Mouse (Mus musculus): ENCODE measurements around the gene Chst1. TPM values are rescaled to one million over a fixed set of nuclear protein-coding genes. Genes with fewer than 3 reads are reported as not detected.
A peak's percentile ranks its signal among the peaks of the same experiment; 100 is the strongest.

Gene Chst1
- polyA plus RNA-seq, 1 experiment from 2014 or later, result 5.2 TPM

DNA sequence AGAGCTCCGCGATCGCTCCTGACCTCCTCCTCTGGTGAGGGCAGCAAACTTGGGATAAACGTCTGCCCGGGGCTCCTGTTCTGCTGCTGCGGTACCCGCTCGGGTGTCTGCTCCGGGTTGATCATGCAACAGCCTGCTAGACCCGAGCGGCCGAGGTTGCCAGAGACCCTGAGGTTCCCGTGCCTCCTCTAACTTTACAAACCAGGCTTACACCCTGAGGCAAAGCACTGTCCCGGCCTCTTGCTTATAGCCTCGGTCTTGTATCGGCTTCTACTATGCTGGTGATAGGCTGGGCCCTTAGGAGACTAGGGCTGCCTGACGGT is 802 bp downstream of the Chst1 start:
- no peak overlapping the region for H3K27ac ChIP-seq (ENCODE audit: low read length)
- peak overlapping the region; percentile 23; the same call in 1 of the 2 replicates for H3K9ac ChIP-seq (replicated peaks; ENCODE audit: low read depth)
- peak overlapping the region; percentile 87 for H3K4me2 ChIP-seq (replicated peaks; ENCODE audit: low read depth, low read length)
- TF ChIP-seq CTCF (IDR thresholded peaks at IDR 0.05) (no peak), EP300 (IDR thresholded peaks at IDR 0.05) (no peak)
- H3K36me3 ChIP-seq (ENCODE audit: insufficient read depth, low read length), result no peaks in the 10 kb centered on the region
- peak overlapping the region; percentile 54 for H3K4me3 ChIP-seq (ENCODE audit: low read depth, low read length)
- ATAC-seq (peak; percentile 10; the same call in 1 of the 2 replicates), DNase-seq (ENCODE audit: low spot score) (no peak)
- H3K27me3 ChIP-seq (replicated peaks; ENCODE audit: insufficient read depth, low read length), result peaks cover 13% of the 10 kb centered on the region; the same call in 1 of the 2 replicates
- no peaks in the 10 kb centered on the region for H3K4me1 ChIP-seq (ENCODE audit: insufficient read depth, low read depth, low read length)
- WGBS, result 3% methylated on average over 17 of the region's 17 CpGs
- no peaks in the 10 kb centered on the region for H3K9me3 ChIP-seq (ENCODE audit: low read length)

DNA sequence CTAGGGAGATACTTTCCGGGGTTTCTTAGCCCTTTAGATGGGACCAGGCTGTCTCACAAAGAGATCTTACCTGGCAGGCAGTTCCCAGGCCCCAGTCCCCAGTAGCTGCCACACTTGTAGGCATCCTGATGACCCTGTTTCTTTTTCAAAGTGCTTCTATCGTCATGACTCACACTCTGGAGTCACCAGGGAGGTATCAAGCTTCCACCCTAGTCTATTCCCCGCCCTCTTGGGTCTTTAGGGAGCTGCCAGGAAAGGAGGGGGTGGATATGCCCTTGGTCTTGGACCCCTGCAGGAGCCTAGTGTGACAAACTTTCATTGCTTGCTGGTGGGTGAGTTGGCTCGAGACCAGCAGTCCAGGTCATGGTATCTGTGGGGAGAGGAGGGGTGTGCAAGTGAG is 1.7 kb downstream of the Chst1 start:
- no peak overlapping the region for H3K27ac ChIP-seq (ENCODE audit: low read length)
- TF ChIP-seq CTCF (IDR thresholded peaks at IDR 0.05), result no peak
- no peak for TF ChIP-seq EP300 (IDR thresholded peaks at IDR 0.05)
- H3K9me3 ChIP-seq (ENCODE audit: low read length), result no peaks in the 10 kb centered on the region
- no peaks in the 10 kb centered on the region for H3K4me1 ChIP-seq (ENCODE audit: insufficient read depth, low read depth, low read length)
- WGBS, result 51% methylated on average over 4 of the region's 4 CpGs
- H3K4me3 ChIP-seq (ENCODE audit: low read depth, low read length), result no peak overlapping the region
- no peak for DNase-seq (ENCODE audit: low spot score)
- peaks cover 13% of the 10 kb centered on the region; the same call in 1 of the 2 replicates for H3K27me3 ChIP-seq (replicated peaks; ENCODE audit: insufficient read depth, low read length)
- no peak overlapping the region for H3K9ac ChIP-seq (replicated peaks; ENCODE audit: low read depth)
- no peaks in the 10 kb centered on the region for H3K36me3 ChIP-seq (ENCODE audit: insufficient read depth, low read length)
- ATAC-seq, result no peak
- 0 out of 2 replicates have a peak overlapping the region, but pooled peaks have one; percentile 1 for H3K4me2 ChIP-seq (replicated peaks; ENCODE audit: low read depth, low read length)

DNA sequence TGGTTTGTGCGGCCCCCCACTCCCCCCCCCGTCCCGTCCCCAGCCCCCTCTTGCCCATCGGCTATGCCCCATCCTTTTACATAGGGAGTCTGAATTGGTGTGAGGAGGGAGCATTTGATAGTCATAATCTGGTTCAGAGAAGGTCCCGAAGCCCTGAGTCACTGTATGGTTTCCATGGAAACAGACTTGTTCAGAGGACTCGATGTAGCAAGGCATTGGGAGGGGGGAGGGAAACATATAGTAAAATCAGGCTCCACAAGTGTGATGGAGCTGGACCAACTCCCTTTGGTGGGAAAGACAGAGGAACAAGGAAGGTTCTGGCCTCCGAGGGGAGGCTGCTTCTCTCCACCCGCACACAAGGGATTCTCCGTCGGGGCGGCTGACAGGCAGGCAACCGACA is 2.6 kb downstream of the Chst1 start:
- H3K27me3 ChIP-seq (replicated peaks; ENCODE audit: insufficient read depth, low read length), result peaks cover 13% of the 10 kb centered on the region; the same call in 1 of the 2 replicates
- H3K4me3 ChIP-seq (ENCODE audit: low read depth, low read length), result no peak overlapping the region

DNA sequence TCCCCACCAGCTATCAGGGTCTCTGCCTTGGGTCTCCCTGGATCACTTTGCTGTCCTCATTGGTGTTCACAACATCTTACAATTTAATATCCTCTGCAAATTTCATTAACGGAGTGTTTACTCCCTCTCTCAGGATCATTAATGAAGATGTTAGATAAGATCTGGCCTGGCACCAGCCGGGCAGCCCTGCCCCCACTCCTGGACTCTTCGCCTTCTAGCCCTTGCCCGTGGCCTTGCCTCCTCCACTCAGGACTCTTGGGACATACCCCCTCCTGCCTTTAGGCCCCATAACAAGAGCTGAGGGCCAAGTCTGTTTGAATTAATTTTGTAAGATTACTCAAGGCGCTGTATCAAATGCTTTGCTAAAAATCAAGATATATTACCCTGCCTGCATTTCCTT is 4.1 kb downstream of the Chst1 start:
- Histone ChIP-seq H3K27me3 (replicated peaks; ENCODE audit: insufficient read depth, low read length) (peaks cover 13% of the 10 kb centered on the region; the same call in 1 of the 2 replicates), H3K4me1 (ENCODE audit: insufficient read depth, low read depth, low read length) (no peaks in the 10 kb centered on the region), H3K4me2 (replicated peaks; ENCODE audit: low read depth, low read length) (no peak overlapping the region), H3K9me3 (ENCODE audit: low read length) (no peaks in the 10 kb centered on the region), H3K27ac (ENCODE audit: low read length) (no peak overlapping the region), H3K4me3 (ENCODE audit: low read depth, low read length) (no peak overlapping the region), H3K9ac (replicated peaks; ENCODE audit: low read depth) (no peak overlapping the region), H3K36me3 (ENCODE audit: insufficient read depth, low read length) (no peaks in the 10 kb centered on the region)
- ATAC-seq (no peak), DNase-seq (ENCODE audit: low spot score) (no peak)
- 58% methylated on average over 5 of the region's 5 CpGs for WGBS
- no peak for TF ChIP-seq EP300 (IDR thresholded peaks at IDR 0.05)
- TF ChIP-seq CTCF (IDR thresholded peaks at IDR 0.05), result no peak

More for the DNA sequence above, 2.6 kb downstream of the Chst1 start:
- WGBS, result 28% methylated on average over 12 of the region's 12 CpGs
- Histone ChIP-seq H3K9ac (replicated peaks; ENCODE audit: low read depth) (no peak overlapping the region), H3K4me1 (ENCODE audit: insufficient read depth, low read depth, low read length) (no peaks in the 10 kb centered on the region), H3K4me2 (replicated peaks; ENCODE audit: low read depth, low read length) (no peak overlapping the region), H3K9me3 (ENCODE audit: low read length) (no peaks in the 10 kb centered on the region), H3K36me3 (ENCODE audit: insufficient read depth, low read length) (no peaks in the 10 kb centered on the region), H3K27ac (ENCODE audit: low read length) (no peak overlapping the region)
- TF ChIP-seq CTCF (IDR thresholded peaks at IDR 0.05), result no peak
- DNase-seq (ENCODE audit: low spot score), result peak; percentile 35
- no peak for ATAC-seq

DNA sequence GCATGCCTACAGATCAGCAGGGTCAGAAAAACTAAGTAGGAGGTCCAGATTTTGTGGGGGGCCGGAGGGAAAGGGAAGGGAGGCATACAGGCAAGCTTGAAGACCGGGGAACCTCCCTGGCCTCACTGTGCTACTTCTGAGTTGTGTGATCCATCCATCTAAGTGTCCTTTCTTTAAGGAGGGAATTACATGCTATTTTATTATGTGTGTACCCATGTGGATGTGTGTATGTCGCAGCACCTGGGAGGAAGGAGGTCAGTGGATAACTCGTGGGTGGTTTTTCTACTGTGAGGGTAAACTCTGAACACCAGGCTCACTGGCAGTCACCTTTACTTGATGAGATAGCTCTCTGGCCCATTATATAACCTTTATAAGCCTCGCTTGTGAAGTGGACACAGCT is 5.1 kb downstream of the Chst1 start:
- no peaks in the 10 kb centered on the region for H3K9me3 ChIP-seq (ENCODE audit: low read length)
- ATAC-seq (no peak), DNase-seq (ENCODE audit: low spot score) (no peak)
- no peak overlapping the region for H3K27ac ChIP-seq (ENCODE audit: low read length)
- H3K9ac ChIP-seq (replicated peaks; ENCODE audit: low read depth), result no peak overlapping the region
- TF ChIP-seq EP300 (IDR thresholded peaks at IDR 0.05) (no peak), CTCF (IDR thresholded peaks at IDR 0.05) (no peak)
- H3K36me3 ChIP-seq (ENCODE audit: insufficient read depth, low read length), result no peaks in the 10 kb centered on the region
- H3K4me3 ChIP-seq (ENCODE audit: low read depth, low read length), result no peak overlapping the region
- 80% methylated on average over 5 of the region's 5 CpGs for WGBS
- H3K4me1 ChIP-seq (ENCODE audit: insufficient read depth, low read depth, low read length), result no peaks in the 10 kb centered on the region
- H3K27me3 ChIP-seq (replicated peaks; ENCODE audit: insufficient read depth, low read length), result peaks cover 13% of the 10 kb centered on the region; the same call in 1 of the 2 replicates
- H3K4me2 ChIP-seq (replicated peaks; ENCODE audit: low read depth, low read length), result no peak overlapping the region

DNA sequence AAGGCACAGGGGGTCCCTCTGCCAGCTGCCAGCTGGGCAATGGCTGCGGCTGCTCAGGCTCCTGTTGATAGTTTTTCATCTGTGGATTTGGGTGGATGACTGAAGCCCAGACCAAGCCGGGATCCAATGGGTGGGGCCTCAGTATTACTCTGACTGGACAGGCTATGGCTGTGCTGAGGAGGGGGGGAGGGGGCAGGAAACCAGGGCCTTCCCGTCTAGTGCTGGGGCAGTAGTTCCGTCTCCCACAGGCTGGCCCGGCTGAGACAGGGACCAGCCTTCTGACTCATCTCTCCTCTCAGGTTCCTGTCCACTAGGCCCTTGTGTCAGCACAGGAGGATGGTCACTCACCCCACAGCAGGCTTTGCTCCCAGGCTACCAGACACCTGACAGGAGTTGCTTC is 6.5 kb downstream of the Chst1 start:
- Histone ChIP-seq H3K9me3 (ENCODE audit: low read length) (no peaks in the 10 kb centered on the region), H3K4me1 (ENCODE audit: insufficient read depth, low read depth, low read length) (no peaks in the 10 kb centered on the region), H3K4me3 (ENCODE audit: low read depth, low read length) (no peak overlapping the region), H3K27ac (ENCODE audit: low read length) (no peak overlapping the region), H3K4me2 (replicated peaks; ENCODE audit: low read depth, low read length) (no peak overlapping the region), H3K36me3 (ENCODE audit: insufficient read depth, low read length) (no peaks in the 10 kb centered on the region), H3K27me3 (replicated peaks; ENCODE audit: insufficient read depth, low read length) (peaks cover 4% of the 10 kb centered on the region; the same call in 1 of the 2 replicates), H3K9ac (replicated peaks; ENCODE audit: low read depth) (no peak overlapping the region)
- peak; percentile 84 for ATAC-seq
- 39% methylated on average over 5 of the region's 5 CpGs for WGBS
- no peak for TF ChIP-seq CTCF (IDR thresholded peaks at IDR 0.05)
- TF ChIP-seq EP300 (IDR thresholded peaks at IDR 0.05), result no peak
- DNase-seq (ENCODE audit: low spot score), result peak; percentile 49

DNA sequence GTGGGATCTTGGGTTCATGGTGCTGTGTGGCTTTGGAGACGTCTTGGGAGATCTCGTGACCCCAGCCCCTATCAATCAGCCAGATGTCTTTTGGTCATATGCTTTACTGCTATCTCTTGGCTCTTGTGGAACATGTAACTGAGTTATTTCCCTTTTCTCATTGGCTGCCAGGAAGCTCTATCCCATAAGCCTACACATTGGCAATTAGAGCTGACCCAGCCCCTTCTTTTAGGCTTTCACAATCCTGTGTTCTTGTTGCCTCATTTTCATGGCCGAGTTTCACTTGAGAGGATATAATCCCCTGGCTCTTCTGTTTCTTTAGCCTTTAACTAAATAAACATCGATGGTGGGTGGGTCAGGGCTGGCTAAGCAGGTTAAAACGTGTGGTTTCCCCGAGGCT is 7.6 kb downstream of the Chst1 start:
- no peak overlapping the region for H3K9ac ChIP-seq (replicated peaks; ENCODE audit: low read depth)
- H3K27me3 ChIP-seq (replicated peaks; ENCODE audit: insufficient read depth, low read length), result no peaks in the 10 kb centered on the region
- 41% methylated on average over 6 of the region's 6 CpGs for WGBS
- ATAC-seq, result no peak
- H3K9me3 ChIP-seq (ENCODE audit: low read length), result no peaks in the 10 kb centered on the region
- peak; percentile 25 for DNase-seq (ENCODE audit: low spot score)
- H3K4me1 ChIP-seq (ENCODE audit: insufficient read depth, low read depth, low read length), result no peaks in the 10 kb centered on the region
- no peak overlapping the region for H3K27ac ChIP-seq (ENCODE audit: low read length)
- TF ChIP-seq EP300 (IDR thresholded peaks at IDR 0.05) (no peak), CTCF (IDR thresholded peaks at IDR 0.05) (no peak)
- H3K4me2 ChIP-seq (replicated peaks; ENCODE audit: low read depth, low read length), result no peak overlapping the region
- no peak overlapping the region for H3K4me3 ChIP-seq (ENCODE audit: low read depth, low read length)
- no peaks in the 10 kb centered on the region for H3K36me3 ChIP-seq (ENCODE audit: insufficient read depth, low read length)

All from lung, postnatal 0 days (tissue).